Mouse (Mus musculus): ENCODE data around the gene Tmem151b.

- TF ChIP-seq GATA1 (IDR thresholded peaks at IDR 0.05; ENCODE audit: low read length) (no peak), TAL1 (IDR thresholded peaks at IDR 0.05; ENCODE audit: low read length) (no peak)
These were observed 7.2 kb upstream of the Tmem151b start for GRCm38 (mm10) chr17:45556514-45557245.

Data from erythroblast, embryonic 14.5 days (primary cell).